Comparison of ENCODE assay signal across 9 mouse cellular contexts in the genomic region with DNA sequence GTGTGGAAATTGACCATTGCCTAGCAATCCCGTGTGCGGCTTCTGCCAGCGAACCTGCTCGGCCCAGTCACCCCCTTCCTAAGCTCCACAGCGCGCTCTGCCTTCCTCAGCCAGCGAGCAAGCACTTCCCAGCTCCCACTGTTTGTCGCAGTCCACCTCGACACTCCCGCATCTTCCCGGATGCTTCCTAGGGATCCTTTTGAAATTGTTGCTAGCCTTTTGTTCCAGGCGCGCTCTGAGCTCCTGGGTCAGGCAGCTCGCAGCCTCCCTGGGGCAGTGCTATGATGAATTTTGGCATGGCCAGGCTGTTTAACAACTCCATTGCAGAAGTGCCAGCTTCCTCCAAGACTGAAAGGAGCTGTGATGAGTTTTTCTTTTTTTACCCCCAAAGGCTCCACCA.
DNase-seq lines count a peak whose midpoint lies in the region; ATAC-seq lines count a peak whose summit lies in the region.
"Had no signal": no experiment of that assay in that cellular context is flagged by ENCODE, and none has a peak within 500 bp of the region (broad histone marks: within the 10 kb centered on the region; RNA-seq: fewer than 3 reads in every experiment).

No protein-coding gene starts in this region.

- no peak for ATAC-seq in lung, embryonic 15.5 days (ENCODE audit: borderline replicate concordance, extremely low read depth, low FRiP score, low TSS enrichment)
- ATAC-seq in intestine, embryonic 14.5 days (replicated peaks; ENCODE audit: low FRiP score, low TSS enrichment, low read depth), result no peak
- ATAC-seq in neural tube, embryonic 14.5 days (ENCODE audit: low read depth), result no peak
- ATAC-seq in cerebellum, adult (ENCODE audit: insufficient number of reproducible peaks, low FRiP score, low TSS enrichment), result no peak

- no peak overlapping the region for H3K9ac ChIP-seq in lung, embryonic 15.5 days
- peak overlapping the region; percentile 32; the same call in 1 of the 2 replicates for H3K9ac ChIP-seq in intestine, embryonic 14.5 days (ENCODE audit: low read length)
- H3K9ac ChIP-seq in neural tube, embryonic 14.5 days (replicated peaks; ENCODE audit: low read depth, low read length), result peak overlapping the region; percentile 48; the same call in 1 of the 2 replicates

- no peaks in the 10 kb centered on the region for H3K36me3 ChIP-seq in lung, embryonic 15.5 days
- no peaks in the 10 kb centered on the region for H3K36me3 ChIP-seq in intestine, embryonic 14.5 days (ENCODE audit: control insufficient read depth, insufficient read depth, low read length)
- no peaks in the 10 kb centered on the region for H3K36me3 ChIP-seq in neural tube, embryonic 14.5 days (ENCODE audit: control insufficient read depth, insufficient read depth, low read length)

- H3K4me3 ChIP-seq in lung, embryonic 15.5 days, result peak overlapping the region; percentile 7; the same call in 1 of the 2 replicates
- 0 out of 2 replicates have a peak overlapping the region, but pooled peaks have one; percentile 6 for H3K4me3 ChIP-seq in intestine, embryonic 14.5 days (ENCODE audit: low read depth, low read length)
- H3K4me3 ChIP-seq in neural tube, embryonic 14.5 days (ENCODE audit: low read depth, low read length), result peak overlapping the region; percentile 13; the same call in 1 of the 2 replicates
- H3K4me3 ChIP-seq: erythroblast, embryonic 14.5 days had no signal

- peak; percentile 43 to 54 for DNase-seq in cerebellum, postnatal 10 days
- no peak for DNase-seq in cerebellum, postnatal 36 days
- no peak for DNase-seq in lung, postnatal 14 days
- DNase-seq in intestine, embryonic 14.5 days (ENCODE audit: low spot score), result peak; percentile 56
- no peak for DNase-seq in thymus, postnatal 4 days

- peak overlapping the region; percentile 52 for H3K4me2 ChIP-seq in lung, embryonic 15.5 days
- peak overlapping the region; percentile 47 for H3K4me2 ChIP-seq in intestine, embryonic 14.5 days (ENCODE audit: low read length)
- peak overlapping the region; percentile 44 for H3K4me2 ChIP-seq in neural tube, embryonic 14.5 days (ENCODE audit: low read depth, low read length)

- H3K27me3 ChIP-seq in lung, embryonic 15.5 days, result no peaks in the 10 kb centered on the region; the same call in 1 of the 2 replicates
- H3K27me3 ChIP-seq in intestine, embryonic 14.5 days (replicated peaks; ENCODE audit: control insufficient read depth, insufficient read depth, low read length), result no peaks in the 10 kb centered on the region
- H3K27me3 ChIP-seq in neural tube, embryonic 14.5 days (ENCODE audit: control insufficient read depth, insufficient read depth, low read length), result no peaks in the 10 kb centered on the region

- no peak overlapping the region for H3K27ac ChIP-seq in lung, embryonic 15.5 days
- H3K27ac ChIP-seq in intestine, embryonic 14.5 days (ENCODE audit: low read depth), result no peak overlapping the region
- no peak overlapping the region for H3K27ac ChIP-seq in neural tube, embryonic 14.5 days (ENCODE audit: low read depth, low read length)

- H3K9me3 ChIP-seq in lung, embryonic 15.5 days, result no peaks in the 10 kb centered on the region
- H3K9me3 ChIP-seq in intestine, embryonic 14.5 days (ENCODE audit: control insufficient read depth, low read length), result no peaks in the 10 kb centered on the region
- no peaks in the 10 kb centered on the region for H3K9me3 ChIP-seq in neural tube, embryonic 14.5 days (ENCODE audit: control insufficient read depth, low read length)

- 4% methylated on average over 14 of the region's 14 CpGs for WGBS in lung, embryonic 15.5 days
- WGBS in intestine, embryonic 14.5 days, result 5% methylated on average over 14 of the region's 14 CpGs
- WGBS in neural tube, embryonic 14.5 days, result 0% methylated on average over 14 of the region's 14 CpGs

- H3K4me1 ChIP-seq in lung, embryonic 15.5 days, result peaks cover 21% of the 10 kb centered on the region
- peaks cover 11% of the 10 kb centered on the region; the same call in 1 of the 2 replicates for H3K4me1 ChIP-seq in intestine, embryonic 14.5 days (replicated peaks; ENCODE audit: control insufficient read depth, insufficient read depth, low read length)
- H3K4me1 ChIP-seq in neural tube, embryonic 14.5 days (ENCODE audit: control insufficient read depth, insufficient read depth, low read length), result peaks cover 6% of the 10 kb centered on the region; the same call in 1 of the 2 replicates

Comparison
In these comparisons a context has a peak if more than half of its experiments do, and no peak if none do; other contexts are left out.
1. DNase-seq: peak in cerebellum, postnatal 10 days (2 of 2) and intestine, embryonic 14.5 days (single experiment); none in cerebellum, postnatal 36 days (0 of 2), lung, postnatal 14 days (single experiment) and thymus, postnatal 4 days (single experiment).
2. Peak in every context shown above with its lines, with median percentiles within 50 percentile points of each other: H3K4me2 ChIP-seq and H3K4me3 ChIP-seq.